Mouse (Mus musculus) intestine, embryonic 15.5 days (tissue): ENCODE data around the gene Tmem108. TPM values are rescaled to one million over a fixed set of nuclear protein-coding genes. Genes with fewer than 3 reads are reported as not detected.

ENCODE experiments used
- ATAC-seq: fragments of 200-750 bp; cut with Nextera tagmentation; 2 replicates; pipeline ENCODE4 v1.8.0; 2017; ENCODE audit warnings: moderate TSS enrichment, moderate library complexity
- H3K27ac ChIP-seq: fragments of 300-500 bp; sonication (generic); 2 replicates; pipeline ENCODE4 v1.5.1; 2015; ENCODE audit warnings: mild to moderate bottlenecking, inconsistent platforms
- H3K27me3 ChIP-seq: fragments of 300-500 bp; sonication (generic); replicated peaks from 2 replicates; pipeline ENCODE4 v1.6.1; 2015; ENCODE audit warnings: inconsistent platforms
- H3K36me3 ChIP-seq: fragments of 300-500 bp; sonication (generic); 2 replicates; pipeline ENCODE4 v1.6.1; 2015; ENCODE audit warnings: inconsistent platforms
- H3K4me1 ChIP-seq: fragments of 300-500 bp; sonication (generic); replicated peaks from 2 replicates; pipeline ENCODE4 v1.6.1; 2015; ENCODE audit warnings: inconsistent platforms
- H3K4me2 ChIP-seq: fragments of 300-500 bp; sonication (generic); replicated peaks from 2 replicates; pipeline ENCODE4 v1.6.1; 2015; ENCODE audit warnings: mild to moderate bottlenecking, inconsistent platforms
- H3K4me3 ChIP-seq: fragments of 300-500 bp; sonication (generic); replicated peaks from 2 replicates; pipeline ENCODE4 v1.5.1; 2015; ENCODE audit warnings: inconsistent platforms
- H3K9ac ChIP-seq: fragments of 300-500 bp; sonication (generic); 2 replicates; pipeline ENCODE4 v1.6.1; 2015; ENCODE audit warnings: inconsistent platforms
- H3K9me3 ChIP-seq: fragments of 300-500 bp; sonication (generic); 2 replicates; pipeline ENCODE4 v1.6.1; 2016; ENCODE audit warnings: inconsistent platforms
- WGBS: fragments of 180-500 bp; shearing (Covaris S2); methylation state at CpG from one replicate; pipeline ENCODE4 v1.1.7; 2015; 5-methylcytosine and 5-hydroxymethylcytosine counted together
- polyA plus RNA-seq: library from polyadenylated mRNA; unstranded; fragments of >200 nt; fragmentation: Nextera tagmentation; extraction: Ambion mirVana; gene quantifications from 2 replicates; pipeline ENCODE4 v1.2.1, GENCODE M21; 2015

Tmem108 gene
- polyA plus RNA-seq, 1 experiment from 2014 or later: 10.2 TPM

GRCm38 (mm10) chr9:103568983-103569382 is 192.7 kb downstream of the Tmem108 start:
- H3K27ac ChIP-seq: no peak overlapping the region
- no peaks in the 10 kb centered on the region for H3K9me3 ChIP-seq
- H3K36me3 ChIP-seq: no peaks in the 10 kb centered on the region
- no peaks in the 10 kb centered on the region for H3K27me3 ChIP-seq
- H3K4me2 ChIP-seq: no peak overlapping the region
- 89% methylated on average over 9 of the region's 9 CpGs for whole genome bisulfite sequencing
- no peak overlapping the region for H3K4me3 ChIP-seq
- ATAC-seq: no peak
- H3K9ac ChIP-seq: no peak overlapping the region
- no peaks in the 10 kb centered on the region for H3K4me1 ChIP-seq

- no peaks in the 10 kb centered on the region for H3K9me3 ChIP-seq
Observed at GRCm38 (mm10) chr9:103565186-103565585, 196.5 kb downstream of the Tmem108 start.

GRCm38 (mm10) chr9:103563864-103564610 is 197.6 kb downstream of the Tmem108 start:
- Histone ChIP-seq H3K4me2 (no peak overlapping the region), H3K4me1 (no peaks in the 10 kb centered on the region), H3K27me3 (no peaks in the 10 kb centered on the region), H3K36me3 (no peaks in the 10 kb centered on the region), H3K4me3 (no peak overlapping the region), H3K9me3 (no peaks in the 10 kb centered on the region), H3K9ac (no peak overlapping the region), H3K27ac (no peak overlapping the region)
- ATAC-seq: peak; percentile 51; the same call in 1 of the 2 replicates
- WGBS: 24% methylated on average over 10 of the region's 10 CpGs

More at GRCm38 (mm10) chr9:103565186-103565585, 196.5 kb downstream of the Tmem108 start:
- Histone ChIP-seq H3K27me3 (no peaks in the 10 kb centered on the region), H3K4me3 (no peak overlapping the region), H3K27ac (no peak overlapping the region), H3K36me3 (no peaks in the 10 kb centered on the region), H3K4me2 (no peak overlapping the region), H3K9ac (no peak overlapping the region), H3K4me1 (no peaks in the 10 kb centered on the region)
- WGBS: 87% methylated on average over 9 of the region's 9 CpGs
- no peak for ATAC-seq

GRCm38 (mm10) chr9:103562063-103562462 is 199.6 kb downstream of the Tmem108 start:
- H3K4me3 ChIP-seq: no peak overlapping the region
- no peaks in the 10 kb centered on the region for H3K36me3 ChIP-seq
- no peaks in the 10 kb centered on the region for H3K27me3 ChIP-seq
- no peak overlapping the region for H3K4me2 ChIP-seq
- no peak overlapping the region for H3K9ac ChIP-seq
- no peaks in the 10 kb centered on the region for H3K9me3 ChIP-seq
- H3K27ac ChIP-seq: no peak overlapping the region
- no peak for ATAC-seq
- H3K4me1 ChIP-seq: peaks cover 7% of the 10 kb centered on the region; the same call in 1 of the 2 replicates
- 83% methylated on average over 1 of the region's 1 CpGs for WGBS

DNA sequence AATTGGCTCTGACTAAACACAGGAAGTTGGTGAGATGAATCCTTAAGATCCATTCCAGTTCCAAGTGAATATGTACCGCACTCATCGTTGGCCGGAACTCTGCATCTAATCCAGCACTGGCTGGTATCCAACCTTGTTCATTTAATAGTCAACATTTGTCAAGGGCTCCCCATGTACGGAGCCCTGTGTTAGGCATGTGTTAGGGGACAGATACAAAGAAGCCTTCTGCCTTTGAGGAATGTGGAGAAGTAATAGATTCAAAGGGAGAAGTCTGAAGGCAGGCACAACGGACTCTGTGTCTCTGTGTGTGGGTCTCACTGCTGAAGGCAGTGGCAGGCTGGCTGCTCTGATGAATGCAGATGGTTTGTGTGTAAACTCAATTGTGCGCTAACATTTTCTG is 202.9 kb downstream of the Tmem108 start:
- ATAC-seq: peak; percentile 36; the same call in 1 of the 2 replicates
- WGBS: 46% methylated on average over 6 of the region's 6 CpGs
- Histone ChIP-seq H3K4me3 (no peak overlapping the region), H3K4me1 (peaks cover 7% of the 10 kb centered on the region; the same call in 1 of the 2 replicates), H3K27me3 (no peaks in the 10 kb centered on the region), H3K36me3 (no peaks in the 10 kb centered on the region), H3K9me3 (no peaks in the 10 kb centered on the region), H3K9ac (no peak overlapping the region), H3K4me2 (no peak overlapping the region), H3K27ac (no peak overlapping the region)

GRCm38 (mm10) chr9:103558240-103558639 is 203.4 kb downstream of the Tmem108 start:
- H3K27ac ChIP-seq: no peak overlapping the region
- 73% methylated on average over 7 of the region's 7 CpGs for WGBS

DNA sequence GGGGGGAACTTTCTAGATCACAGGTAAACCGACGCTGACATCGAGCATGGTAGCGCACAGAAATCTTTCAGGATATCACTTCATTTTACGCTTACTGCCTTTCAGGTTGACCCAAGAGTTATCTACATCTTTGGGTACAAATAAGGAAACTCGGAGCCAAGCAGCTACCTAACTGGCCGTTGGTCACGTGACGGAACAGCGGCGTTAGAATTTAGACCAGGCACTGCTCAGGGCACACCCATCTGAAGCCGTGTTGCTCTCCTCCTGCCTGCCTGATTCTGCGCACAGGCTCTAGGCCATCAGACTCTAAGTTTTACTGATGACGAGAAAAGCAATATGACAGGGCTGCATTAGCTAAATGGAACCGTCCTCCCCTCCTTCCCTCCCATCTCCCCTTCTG is 204.6 kb downstream of the Tmem108 start:
- Histone ChIP-seq H3K4me3 (no peak overlapping the region), H3K27ac (no peak overlapping the region), H3K9ac (no peak overlapping the region), H3K9me3 (no peaks in the 10 kb centered on the region), H3K27me3 (no peaks in the 10 kb centered on the region), H3K4me2 (no peak overlapping the region), H3K4me1 (peaks cover 7% of the 10 kb centered on the region; the same call in 1 of the 2 replicates), H3K36me3 (no peaks in the 10 kb centered on the region)
- 87% methylated on average over 15 of the region's 15 CpGs for WGBS
- no peak for ATAC-seq

More at GRCm38 (mm10) chr9:103558240-103558639, 203.4 kb downstream of the Tmem108 start:
- Histone ChIP-seq H3K36me3 (no peaks in the 10 kb centered on the region), H3K4me2 (no peak overlapping the region), H3K4me1 (peaks cover 7% of the 10 kb centered on the region; the same call in 1 of the 2 replicates), H3K4me3 (no peak overlapping the region), H3K9me3 (no peaks in the 10 kb centered on the region), H3K27me3 (no peaks in the 10 kb centered on the region), H3K9ac (no peak overlapping the region)
- no peak for ATAC-seq

DNA sequence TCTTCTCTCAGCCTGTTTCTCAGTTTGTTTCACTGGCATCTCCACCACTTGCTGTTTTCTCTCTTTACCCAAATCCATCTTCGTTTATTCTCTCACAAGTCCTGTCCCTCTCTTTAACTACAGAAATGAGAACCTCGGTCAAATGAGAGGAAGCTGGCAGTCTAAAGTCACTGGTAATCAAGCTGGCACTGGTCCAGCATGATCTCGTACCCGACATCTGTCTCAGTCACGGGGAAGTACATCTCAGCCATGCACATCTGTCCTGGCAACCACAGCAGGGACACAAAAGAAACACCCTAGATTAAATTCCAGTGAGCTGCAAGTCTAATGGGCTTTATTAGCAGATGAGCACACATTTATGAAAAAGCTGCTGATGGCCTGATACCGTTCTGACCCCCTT is 206.3 kb downstream of the Tmem108 start:
- WGBS: 60% methylated on average over 6 of the region's 6 CpGs
- Histone ChIP-seq H3K4me3 (no peak overlapping the region), H3K9ac (no peak overlapping the region), H3K4me2 (no peak overlapping the region), H3K27me3 (no peaks in the 10 kb centered on the region), H3K27ac (no peak overlapping the region), H3K36me3 (no peaks in the 10 kb centered on the region), H3K4me1 (peaks cover 7% of the 10 kb centered on the region; the same call in 1 of the 2 replicates), H3K9me3 (no peaks in the 10 kb centered on the region)
- ATAC-seq: no peak

DNA sequence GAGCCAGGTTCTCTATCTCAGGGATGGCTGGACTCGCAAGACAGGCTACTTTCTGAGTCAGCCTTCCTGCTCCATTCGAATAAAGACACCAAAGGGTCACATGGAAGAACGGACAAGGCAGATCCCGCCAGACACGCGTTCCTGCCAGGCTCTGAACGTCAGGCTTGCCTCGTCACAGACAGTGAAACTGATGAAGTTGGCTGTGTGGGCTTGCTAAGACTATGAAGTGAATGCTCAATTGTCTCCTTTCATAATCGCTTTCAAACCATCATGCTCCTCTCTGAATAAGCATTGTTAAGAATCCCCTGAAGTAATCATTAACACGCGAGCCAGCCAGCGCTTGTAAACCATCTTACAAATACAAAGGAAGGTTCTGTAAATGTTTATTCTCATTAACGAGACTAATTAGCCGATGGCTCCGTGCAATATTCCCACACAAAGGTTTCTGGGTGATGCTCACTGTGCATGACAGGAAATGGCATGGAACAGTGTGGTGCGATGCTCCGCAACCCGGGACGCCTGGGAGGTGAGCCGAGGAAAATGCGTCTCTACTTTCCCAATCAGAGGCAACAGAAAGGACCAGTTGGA is 210.9 kb downstream of the Tmem108 start:
- Histone ChIP-seq H3K27me3 (no peaks in the 10 kb centered on the region), H3K9ac (no peak overlapping the region), H3K27ac (no peak overlapping the region), H3K4me1 (no peaks in the 10 kb centered on the region), H3K36me3 (no peaks in the 10 kb centered on the region), H3K4me2 (peak overlapping the region; percentile 32), H3K4me3 (no peak overlapping the region), H3K9me3 (no peaks in the 10 kb centered on the region)
- 0 out of 2 replicates have a peak, but pooled peaks have one; percentile 20 for ATAC-seq
- WGBS: 52% methylated on average over 21 of the region's 21 CpGs

DNA sequence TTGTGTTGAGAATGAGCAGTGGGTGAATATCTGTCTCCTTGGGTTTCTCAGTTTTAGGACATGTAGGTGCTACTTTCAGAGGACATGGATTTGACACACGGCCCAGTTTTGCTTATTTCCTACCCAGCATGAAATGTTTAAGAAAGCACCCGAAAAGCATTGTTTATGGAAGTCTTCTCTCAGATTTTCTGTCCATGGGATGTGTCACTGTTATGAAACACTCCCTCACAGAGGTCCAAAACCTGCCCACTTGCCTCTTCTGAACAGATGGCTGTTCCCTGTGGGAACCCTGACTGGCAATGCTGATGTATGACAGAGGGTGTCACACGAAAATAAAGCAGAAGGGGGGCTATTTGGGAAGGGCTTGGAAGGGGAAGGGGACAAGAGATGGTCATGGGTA is 212.5 kb downstream of the Tmem108 start:
- no peak overlapping the region for H3K9ac ChIP-seq
- ATAC-seq: no peak
- H3K36me3 ChIP-seq: no peaks in the 10 kb centered on the region
- no peak overlapping the region for H3K27ac ChIP-seq
- H3K4me2 ChIP-seq: no peak overlapping the region
- H3K27me3 ChIP-seq: no peaks in the 10 kb centered on the region
- no peak overlapping the region for H3K4me3 ChIP-seq
- no peaks in the 10 kb centered on the region for H3K9me3 ChIP-seq
- 60% methylated on average over 3 of the region's 3 CpGs for WGBS
- no peaks in the 10 kb centered on the region for H3K4me1 ChIP-seq

DNA sequence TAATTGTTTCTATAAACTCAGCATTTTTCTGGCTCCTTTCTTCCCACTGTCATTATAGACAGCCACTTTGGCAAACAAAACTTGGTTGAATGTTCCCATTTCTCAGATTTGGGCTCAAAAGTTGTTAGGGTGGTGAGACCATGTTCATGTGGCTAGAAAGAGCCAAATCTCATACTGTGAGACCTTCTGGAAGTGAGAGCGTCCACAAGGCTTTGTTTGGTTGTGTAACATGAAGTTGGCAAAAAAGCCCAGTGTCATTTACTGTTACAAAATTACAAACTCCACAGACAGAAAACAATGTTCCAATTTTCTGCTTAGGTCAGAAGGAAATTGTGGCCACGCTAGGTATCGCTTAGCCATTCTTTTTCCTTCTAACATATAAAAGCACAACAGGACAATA is 213.0 kb downstream of the Tmem108 start:
- 92% methylated on average over 3 of the region's 3 CpGs for WGBS

DNA sequence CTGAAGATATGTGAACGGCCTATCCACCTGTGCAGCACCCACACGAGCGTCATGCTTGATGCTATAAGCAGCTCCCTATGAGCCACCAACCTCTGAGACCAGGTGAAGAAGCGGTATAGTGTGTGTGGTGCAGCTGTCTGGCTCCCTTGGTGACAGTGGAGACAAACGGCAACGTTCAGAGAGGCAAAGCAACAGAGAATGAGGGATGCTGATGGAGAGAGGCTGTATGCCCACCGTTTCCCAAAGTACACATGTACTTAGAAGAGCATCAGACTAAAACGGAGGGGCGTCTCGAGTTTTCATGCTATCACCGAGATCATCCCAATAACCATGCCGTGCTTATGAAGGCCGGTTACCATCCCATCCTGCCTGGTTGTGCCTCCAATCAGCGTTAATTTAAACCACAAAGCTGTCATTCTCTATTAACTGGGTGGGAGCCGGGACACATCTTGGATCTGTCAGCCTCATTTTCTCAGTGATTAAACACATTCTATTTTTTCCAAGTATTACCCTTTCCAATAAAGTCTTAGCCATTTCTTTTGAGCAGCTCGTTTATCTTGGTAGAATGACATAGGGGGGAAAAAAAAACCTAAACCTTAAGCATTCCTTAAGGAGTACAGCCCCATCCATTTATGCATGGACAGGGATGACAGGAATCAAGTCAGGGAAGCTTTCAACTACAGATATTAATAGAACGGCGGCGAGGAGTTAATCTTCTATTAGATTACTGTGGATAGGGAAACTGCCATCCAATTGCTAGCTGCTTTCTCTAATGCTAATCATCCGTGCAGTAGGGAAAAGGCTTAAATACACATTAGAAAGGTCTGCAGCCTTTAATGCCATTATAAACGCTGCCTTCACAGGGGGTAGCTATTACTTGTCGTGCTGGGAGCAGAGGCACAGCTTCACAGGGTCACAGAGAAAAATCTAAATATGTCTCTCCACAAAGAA is 214.7 kb downstream of the Tmem108 start:
- no peaks in the 10 kb centered on the region for H3K36me3 ChIP-seq
- no peak overlapping the region for H3K27ac ChIP-seq
- no peaks in the 10 kb centered on the region for H3K4me1 ChIP-seq
- WGBS: 77% methylated on average over 22 of the region's 22 CpGs
- H3K27me3 ChIP-seq: no peaks in the 10 kb centered on the region
- no peak overlapping the region for H3K4me2 ChIP-seq
- H3K9ac ChIP-seq: no peak overlapping the region
- ATAC-seq: no peak
- no peaks in the 10 kb centered on the region for H3K9me3 ChIP-seq
- H3K4me3 ChIP-seq: no peak overlapping the region

More for the DNA sequence above, 213.0 kb downstream of the Tmem108 start:
- Histone ChIP-seq H3K9ac (no peak overlapping the region), H3K4me1 (no peaks in the 10 kb centered on the region), H3K27ac (no peak overlapping the region), H3K4me3 (no peak overlapping the region), H3K36me3 (no peaks in the 10 kb centered on the region), H3K9me3 (no peaks in the 10 kb centered on the region), H3K4me2 (no peak overlapping the region), H3K27me3 (no peaks in the 10 kb centered on the region)
- no peak for ATAC-seq
